Mouse (Mus musculus) erythroblast, embryonic 14.5 days (primary cell): ENCODE results near the gene Serpinb1b. TPM values are rescaled to one million over a fixed set of nuclear protein-coding genes. Genes with fewer than 3 reads are reported as not detected.

Source experiments
- H3K27me3 ChIP-seq: 2 replicates; pipeline ENCODE4 v1.6.1; 2012; ENCODE audit warnings: inconsistent platforms; ENCODE audit not compliant: control insufficient read depth
- H3K36me3 ChIP-seq: 2 replicates; pipeline ENCODE4 v1.6.1; 2012; ENCODE audit warnings: mild to moderate bottlenecking, inconsistent platforms; ENCODE audit not compliant: control insufficient read depth
- H3K4me1 ChIP-seq: 2 replicates; pipeline ENCODE4 v1.6.1; 2012; ENCODE audit warnings: inconsistent platforms; ENCODE audit not compliant: control insufficient read depth
- H3K4me3 ChIP-seq: replicated peaks from 2 replicates; pipeline ENCODE3; 2012; ENCODE audit warnings: moderate library complexity, mild to moderate bottlenecking, inconsistent platforms
- H3K9me3 ChIP-seq: 2 replicates; pipeline ENCODE4 v1.6.1; 2012; ENCODE audit warnings: low read length, inconsistent platforms, mixed read lengths; ENCODE audit not compliant: control insufficient read depth
- GATA1 ChIP-seq: IDR thresholded peaks from 2 replicates; pipeline ENCODE4 v1.6.1; 2012; ENCODE audit warnings: low read length, inconsistent platforms, mixed read lengths
- TAL1 ChIP-seq: IDR thresholded peaks from 3 replicates; pipeline ENCODE4 v1.6.1; 2012; ENCODE audit warnings: low read length, inconsistent platforms, mixed read lengths
- polyA plus RNA-seq: library from polyadenylated mRNA; stranded (reverse); fragments of >175 nt; gene quantifications from 2 replicates; pipeline ENCODE4 v1.2.3, GENCODE M21; 2012

The Serpinb1b gene
- polyA plus RNA-seq, 1 experiment: not detected

GRCm38 (mm10) chr13:33068164-33068563 is 10.2 kb upstream of the Serpinb1b start:
- H3K4me3 ChIP-seq: no peak overlapping the region
- H3K27me3 ChIP-seq: no peaks in the 10 kb centered on the region
- H3K9me3 ChIP-seq: no peaks in the 10 kb centered on the region
- no peaks in the 10 kb centered on the region for H3K36me3 ChIP-seq
- H3K4me1 ChIP-seq: no peaks in the 10 kb centered on the region
- TF ChIP-seq TAL1 (no peak), GATA1 (no peak)

GRCm38 (mm10) chr13:33071776-33072175 is 6.6 kb upstream of the Serpinb1b start:
- Histone ChIP-seq H3K4me1 (no peaks in the 10 kb centered on the region), H3K4me3 (no peak overlapping the region), H3K27me3 (no peaks in the 10 kb centered on the region), H3K36me3 (no peaks in the 10 kb centered on the region), H3K9me3 (no peaks in the 10 kb centered on the region)
- no peak for TF ChIP-seq TAL1

GRCm38 (mm10) chr13:33074029-33074428 is 4.3 kb upstream of the Serpinb1b start:
- Histone ChIP-seq H3K36me3 (no peaks in the 10 kb centered on the region), H3K4me1 (no peaks in the 10 kb centered on the region), H3K9me3 (no peaks in the 10 kb centered on the region), H3K27me3 (no peaks in the 10 kb centered on the region), H3K4me3 (no peak overlapping the region)
- no peak for TF ChIP-seq GATA1

GRCm38 (mm10) chr13:33076247-33076646 is 2.1 kb upstream of the Serpinb1b start:
- TF ChIP-seq TAL1 (no peak), GATA1 (no peak)

GRCm38 (mm10) chr13:33077026-33077685 is 1.2 kb upstream of the Serpinb1b start:
- no peaks in the 10 kb centered on the region for H3K9me3 ChIP-seq
- TF ChIP-seq GATA1 (no peak), TAL1 (no peak)
- no peaks in the 10 kb centered on the region for H3K4me1 ChIP-seq
- no peaks in the 10 kb centered on the region for H3K36me3 ChIP-seq
- H3K27me3 ChIP-seq: no peaks in the 10 kb centered on the region
- H3K4me3 ChIP-seq: no peak overlapping the region

More at GRCm38 (mm10) chr13:33076247-33076646, 2.1 kb upstream of the Serpinb1b start:
- Histone ChIP-seq H3K4me3 (no peak overlapping the region), H3K27me3 (no peaks in the 10 kb centered on the region), H3K9me3 (no peaks in the 10 kb centered on the region), H3K4me1 (no peaks in the 10 kb centered on the region), H3K36me3 (no peaks in the 10 kb centered on the region)

- Histone ChIP-seq H3K27me3 (no peaks in the 10 kb centered on the region), H3K4me3 (no peak overlapping the region), H3K36me3 (no peaks in the 10 kb centered on the region), H3K9me3 (no peaks in the 10 kb centered on the region), H3K4me1 (no peaks in the 10 kb centered on the region)
- TF ChIP-seq GATA1 (no peak), TAL1 (no peak)
Observed at GRCm38 (mm10) chr13:33079391-33079790, 1.0 kb downstream of the Serpinb1b start.

- H3K9me3 ChIP-seq: no peaks in the 10 kb centered on the region
- no peaks in the 10 kb centered on the region for H3K4me1 ChIP-seq
- H3K27me3 ChIP-seq: no peaks in the 10 kb centered on the region
- TF ChIP-seq TAL1 (no peak), GATA1 (no peak)
- H3K36me3 ChIP-seq: no peaks in the 10 kb centered on the region
- H3K4me3 ChIP-seq: no peak overlapping the region
Observed at GRCm38 (mm10) chr13:33080356-33080755, 2.0 kb downstream of the Serpinb1b start.

- peaks cover 9% of the 10 kb centered on the region for H3K9me3 ChIP-seq
- TF ChIP-seq TAL1 (no peak), GATA1 (no peak)
- no peaks in the 10 kb centered on the region for H3K4me1 ChIP-seq
- no peak overlapping the region for H3K4me3 ChIP-seq
- H3K27me3 ChIP-seq: no peaks in the 10 kb centered on the region; the same call in 1 of the 2 replicates
- H3K36me3 ChIP-seq: no peaks in the 10 kb centered on the region
Observed at GRCm38 (mm10) chr13:33083834-33084233, 5.5 kb downstream of the Serpinb1b start.

GRCm38 (mm10) chr13:33084975-33085694 is 6.8 kb downstream of the Serpinb1b start:
- Histone ChIP-seq H3K4me1 (no peaks in the 10 kb centered on the region), H3K27me3 (no peaks in the 10 kb centered on the region; the same call in 1 of the 2 replicates), H3K9me3 (peaks cover 12% of the 10 kb centered on the region), H3K4me3 (no peak overlapping the region), H3K36me3 (no peaks in the 10 kb centered on the region)
- TF ChIP-seq GATA1 (no peak), TAL1 (no peak)
